Mouse (Mus musculus) limb, embryonic 11.5 days (tissue): ENCODE results near the gene Trmt61a. TPM values are rescaled to one million over a fixed set of nuclear protein-coding genes. Genes with fewer than 3 reads are reported as not detected.
A peak's percentile ranks its signal among the peaks of the same experiment; 100 is the strongest.

Source experiments
- ATAC-seq: fragments of 200-750 bp; cut with Nextera tagmentation; 2 replicates; pipeline ENCODE4 v1.8.0; 2017; ENCODE audit warnings: low read depth; ENCODE audit not compliant: insufficient number of reproducible peaks, low FRiP score, low TSS enrichment
- DNase-seq: peaks from one replicate; pipeline ENCODE4 v3.0.0-alpha.2; 2015; ENCODE audit warnings: low spot score
- H3K27ac ChIP-seq: fragments of 300-500 bp; sonication (generic); replicated peaks from 2 replicates; pipeline ENCODE4 v1.5.1; 2014; ENCODE audit warnings: low read depth, mild to moderate bottlenecking, low read length
- H3K27me3 ChIP-seq: fragments of 300-500 bp; sonication (generic); 2 replicates; pipeline ENCODE4 v1.6.1; 2014; ENCODE audit warnings: mild to moderate bottlenecking, low read length, mixed read lengths; ENCODE audit not compliant: control insufficient read depth, insufficient read depth
- H3K36me3 ChIP-seq: fragments of 300-500 bp; sonication (generic); 2 replicates; pipeline ENCODE4 v1.6.1; 2014; ENCODE audit warnings: mild to moderate bottlenecking, low read length, moderate library complexity, mixed read lengths; ENCODE audit not compliant: control insufficient read depth, insufficient read depth
- H3K4me1 ChIP-seq: fragments of 300-500 bp; sonication (generic); 2 replicates; pipeline ENCODE4 v1.6.1; 2014; ENCODE audit warnings: low read length, mixed read lengths; ENCODE audit not compliant: control insufficient read depth, insufficient read depth
- H3K4me2 ChIP-seq: fragments of 300-500 bp; sonication (generic); 2 replicates; pipeline ENCODE4 v1.6.1; 2014; ENCODE audit warnings: low read depth, mild to moderate bottlenecking, moderate library complexity; ENCODE audit not compliant: severe bottlenecking
- H3K4me3 ChIP-seq: fragments of 300-500 bp; sonication (generic); 2 replicates; pipeline ENCODE4 v1.5.1; 2014; ENCODE audit warnings: low read depth, low read length
- H3K9ac ChIP-seq: fragments of 300-500 bp; sonication (generic); 2 replicates; pipeline ENCODE4 v1.6.1; 2014; ENCODE audit warnings: mild to moderate bottlenecking, low read length
- H3K9me3 ChIP-seq: fragments of 300-500 bp; sonication (generic); 2 replicates; pipeline ENCODE4 v1.6.1; 2016; ENCODE audit warnings: low read length; ENCODE audit not compliant: control insufficient read depth
- WGBS: fragments of 180-500 bp; shearing (Covaris S2); extraction: QIAGEN DNeasy Blood & Tissue Kit; methylation state at CpG from one replicate; pipeline ENCODE4 v1.1.7; 2014; 5-methylcytosine and 5-hydroxymethylcytosine counted together
- polyA plus RNA-seq: library from polyadenylated mRNA; unstranded; fragments of >200 nt; fragmentation: Nextera tagmentation; extraction: Ambion mirVana; gene quantifications from 2 replicates; pipeline ENCODE4 v1.2.1, GENCODE M21; 2014

Trmt61a gene
- polyA plus RNA-seq, 1 experiment from 2014 or later: 7.4 TPM

DNA sequence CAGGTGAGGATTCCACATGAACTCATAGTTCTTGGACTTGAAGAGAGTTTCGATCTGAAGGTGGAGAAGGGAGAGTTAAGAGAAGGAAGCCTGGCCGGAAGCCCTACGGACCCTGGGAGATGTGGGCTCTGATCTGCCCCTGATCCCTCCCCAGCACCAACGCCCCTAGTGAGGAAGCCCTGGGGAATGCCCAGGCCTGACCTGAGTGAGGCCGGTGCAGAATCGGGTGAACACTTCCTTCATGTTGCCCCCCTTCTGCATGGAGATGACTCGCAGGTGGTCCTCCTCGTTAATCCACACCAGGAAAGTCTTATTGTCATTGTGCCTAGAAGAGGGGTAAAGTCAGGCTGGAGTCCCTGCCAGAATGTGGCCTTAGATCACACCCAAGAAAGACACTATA lies 7.9 kb upstream of the Trmt61a start:
- DNase-seq (no peak), ATAC-seq (no peak)
- WGBS: 50% methylated on average over 8 of the region's 8 CpGs
- no peak overlapping the region for H3K4me2 ChIP-seq
- no peak overlapping the region for H3K27ac ChIP-seq
- no peaks in the 10 kb centered on the region for H3K9me3 ChIP-seq
- H3K36me3 ChIP-seq: no peaks in the 10 kb centered on the region
- H3K27me3 ChIP-seq: peaks cover 47% of the 10 kb centered on the region
- no peak overlapping the region for H3K4me3 ChIP-seq
- H3K9ac ChIP-seq: no peak overlapping the region
- peaks cover 21% of the 10 kb centered on the region for H3K4me1 ChIP-seq

DNA sequence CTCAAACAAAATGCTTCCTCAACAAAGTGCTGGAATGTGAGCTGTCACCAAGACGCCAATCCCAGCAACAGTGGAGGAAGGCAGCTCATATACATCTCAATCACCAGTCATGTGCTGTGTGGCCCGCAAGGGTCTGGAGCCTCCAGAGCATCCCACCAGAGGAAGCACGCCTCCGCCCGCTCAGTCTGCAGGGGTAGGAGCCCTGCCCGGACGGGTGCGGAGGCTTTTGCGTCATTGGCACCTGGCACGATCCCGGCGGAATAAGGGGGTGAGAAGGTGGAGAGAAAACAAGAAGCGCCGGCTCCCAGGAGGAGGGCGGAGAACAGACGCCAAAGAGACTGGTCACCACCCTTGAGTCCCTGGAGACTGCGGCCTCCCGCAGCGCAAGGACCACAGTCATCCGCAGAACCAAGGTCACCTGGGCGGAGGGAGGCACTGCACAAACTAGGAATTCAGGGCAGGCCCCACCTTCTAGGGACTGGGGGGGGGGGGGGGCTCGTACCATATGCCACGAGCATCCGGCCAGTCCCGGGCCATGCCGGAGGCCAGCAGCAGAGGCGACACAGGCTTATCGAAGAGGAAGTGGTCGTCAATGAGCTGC lies 7.4 kb upstream of the Trmt61a start:
- DNase-seq (peak; percentile 43), ATAC-seq (no peak)
- Histone ChIP-seq H3K27me3 (peaks cover 47% of the 10 kb centered on the region), H3K36me3 (no peaks in the 10 kb centered on the region), H3K9me3 (no peaks in the 10 kb centered on the region), H3K4me3 (peak overlapping the region; percentile 48), H3K4me1 (peaks cover 21% of the 10 kb centered on the region), H3K9ac (no peak overlapping the region), H3K4me2 (peak overlapping the region; percentile 95), H3K27ac (no peak overlapping the region)
- 5% methylated on average over 29 of the region's 29 CpGs for WGBS

DNA sequence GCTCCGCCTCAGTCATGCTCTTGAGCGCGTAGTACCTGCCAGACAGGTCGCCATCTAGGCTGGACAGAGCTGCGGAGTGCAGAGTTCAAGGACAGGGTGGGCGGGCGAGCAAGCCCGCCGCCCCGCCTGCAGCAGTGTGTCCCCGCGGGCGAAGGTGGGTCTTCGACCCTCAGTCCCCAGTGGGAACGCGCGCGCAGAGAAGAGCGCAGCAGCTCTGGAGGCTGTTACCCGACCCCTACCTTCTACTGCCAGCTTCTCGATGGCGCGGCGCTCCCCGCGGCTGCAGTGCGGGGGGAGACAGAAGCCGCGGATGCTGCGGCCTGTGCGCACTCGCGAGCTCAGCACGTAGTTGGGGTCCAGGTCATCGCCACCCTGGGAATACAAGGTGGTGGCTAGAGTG lies 6.9 kb upstream of the Trmt61a start:
- peaks cover 47% of the 10 kb centered on the region for H3K27me3 ChIP-seq
- peak overlapping the region; percentile 40; the same call in 1 of the 2 replicates for H3K9ac ChIP-seq
- no peak overlapping the region for H3K27ac ChIP-seq
- ATAC-seq (no peak), DNase-seq (peak; percentile 49)
- H3K4me1 ChIP-seq: peaks cover 21% of the 10 kb centered on the region
- no peaks in the 10 kb centered on the region for H3K9me3 ChIP-seq
- no peaks in the 10 kb centered on the region for H3K36me3 ChIP-seq
- H3K4me2 ChIP-seq: peak overlapping the region; percentile 95
- WGBS: 1% methylated on average over 35 of the region's 35 CpGs
- H3K4me3 ChIP-seq: peak overlapping the region; percentile 48

DNA sequence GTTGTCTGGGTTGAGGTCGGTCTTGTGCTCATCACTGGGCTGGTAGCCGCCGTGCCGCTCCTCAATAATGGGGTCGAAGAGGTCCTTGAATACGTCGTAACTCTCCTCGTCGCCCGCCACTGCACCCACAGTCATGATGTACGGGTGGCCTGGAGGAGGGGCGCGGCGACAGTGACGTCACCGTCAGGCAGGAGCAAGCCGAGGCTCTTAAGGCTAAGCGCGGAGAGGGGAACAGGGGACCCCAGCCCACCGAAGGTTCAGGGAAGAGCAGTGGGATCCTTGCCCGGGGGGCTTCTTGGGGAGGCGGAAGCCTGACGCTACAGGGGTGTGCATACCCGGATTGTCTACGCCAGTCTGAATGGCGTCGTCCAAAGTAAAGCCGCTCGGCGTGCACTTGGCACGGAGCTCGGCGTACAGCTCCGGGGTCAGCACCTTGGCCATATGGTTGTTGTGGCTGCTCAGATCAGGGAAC lies 6.4 kb upstream of the Trmt61a start:
- H3K4me2 ChIP-seq: peak overlapping the region; percentile 95
- no peak overlapping the region for H3K27ac ChIP-seq
- WGBS: under 1% methylated on average over 34 of the region's 34 CpGs
- no peaks in the 10 kb centered on the region for H3K36me3 ChIP-seq
- H3K27me3 ChIP-seq: peaks cover 47% of the 10 kb centered on the region
- H3K9ac ChIP-seq: 0 out of 2 replicates have a peak overlapping the region, but pooled peaks have one; percentile 9
- ATAC-seq (no peak; the same call in 1 of the 2 replicates), DNase-seq (peak; percentile 67)
- H3K9me3 ChIP-seq: no peaks in the 10 kb centered on the region
- H3K4me3 ChIP-seq: peak overlapping the region; percentile 48
- H3K4me1 ChIP-seq: peaks cover 21% of the 10 kb centered on the region

DNA sequence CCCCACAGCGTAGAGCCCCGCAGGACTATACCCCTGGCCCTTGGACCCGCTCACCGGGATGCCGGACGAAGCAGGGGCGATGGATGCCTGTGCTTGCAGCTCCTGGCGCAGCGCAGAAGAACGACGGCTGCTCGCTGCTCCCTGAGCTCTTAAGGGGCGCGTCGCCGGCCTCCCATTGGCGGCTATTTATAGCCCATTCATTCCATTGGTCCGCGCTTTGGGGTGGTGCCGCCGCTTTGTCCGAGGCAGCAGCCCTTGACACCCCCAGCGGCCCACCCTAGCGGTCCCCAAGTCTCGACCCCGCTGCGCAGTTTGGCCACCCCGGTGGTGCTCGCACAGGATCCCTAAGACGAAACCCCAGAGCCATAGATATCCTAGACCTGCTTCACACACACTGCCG lies 5.7 kb upstream of the Trmt61a start, which contains the start of gene Ckb:
TSS of gene Ckb (minus strand) at position 163 of the 400 bp plus-strand sequence.
- Histone ChIP-seq H3K27me3 (peaks cover 47% of the 10 kb centered on the region), H3K4me2 (peak within 1 kb of the TSS; percentile 95), H3K36me3 (no peaks in the 10 kb centered on the region), H3K27ac (no peak within 1 kb of the TSS), H3K9me3 (no peaks in the 10 kb centered on the region), H3K9ac (peak within 1 kb of the TSS; percentile 56), H3K4me3 (peak within 1 kb of the TSS; percentile 48), H3K4me1 (peaks cover 21% of the 10 kb centered on the region)
- under 1% methylated on average over 31 of the region's 31 CpGs for WGBS
- ATAC-seq: peak; percentile 24; the same call in 1 of the 2 replicates
- DNase-seq: peak; percentile 80

DNA sequence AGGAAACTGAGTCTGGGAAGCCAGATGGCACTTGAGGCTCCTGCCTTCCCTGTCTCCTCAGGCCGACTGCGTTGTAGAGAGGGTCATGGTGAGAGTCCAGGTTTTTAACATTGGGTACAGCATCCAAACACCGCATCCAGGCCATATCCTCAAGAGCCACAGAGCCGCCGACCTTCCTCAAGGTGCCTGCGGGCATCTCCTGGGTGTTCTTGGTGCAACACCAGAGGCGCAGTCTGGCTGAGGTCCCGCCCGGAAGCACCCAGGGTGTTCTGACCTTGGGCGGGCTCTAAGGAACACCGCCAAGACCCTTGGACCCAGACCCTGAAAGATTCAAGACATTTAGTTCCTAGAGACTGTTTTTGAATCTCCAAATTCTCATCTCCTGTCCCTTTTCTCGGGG lies 5.3 kb upstream of the Trmt61a start:
- no peaks in the 10 kb centered on the region for H3K36me3 ChIP-seq
- H3K27me3 ChIP-seq: peaks cover 47% of the 10 kb centered on the region
- ATAC-seq: no peak
- H3K4me3 ChIP-seq: peak overlapping the region; percentile 48
- WGBS: 12% methylated on average over 12 of the region's 12 CpGs
- H3K9me3 ChIP-seq: no peaks in the 10 kb centered on the region
- H3K4me2 ChIP-seq: peak overlapping the region; percentile 95
- H3K9ac ChIP-seq: peak overlapping the region; percentile 32; the same call in 1 of the 2 replicates
- no peak for DNase-seq
- no peak overlapping the region for H3K27ac ChIP-seq
- peaks cover 21% of the 10 kb centered on the region for H3K4me1 ChIP-seq

- H3K4me1 ChIP-seq: peaks cover 27% of the 10 kb centered on the region
- H3K9ac ChIP-seq: no peak overlapping the region
- H3K27me3 ChIP-seq: peaks cover 43% of the 10 kb centered on the region
- no peak for ATAC-seq
- DNase-seq: no peak
- no peak overlapping the region for H3K27ac ChIP-seq
- H3K4me3 ChIP-seq: no peak overlapping the region
- no peak overlapping the region for H3K4me2 ChIP-seq
- H3K9me3 ChIP-seq: no peaks in the 10 kb centered on the region
- 62% methylated on average over 2 of the region's 2 CpGs for WGBS
- no peaks in the 10 kb centered on the region for H3K36me3 ChIP-seq
These were observed 2.9 kb upstream of the Trmt61a start for GRCm38 (mm10) chr12:111674850-111675486.

- DNase-seq: no peak
These were observed 1.9 kb upstream of the Trmt61a start for GRCm38 (mm10) chr12:111675797-111676580.

More at GRCm38 (mm10) chr12:111675797-111676580, 1.9 kb upstream of the Trmt61a start:
- H3K4me1 ChIP-seq: peaks cover 21% of the 10 kb centered on the region
- ATAC-seq: no peak
- 0 out of 2 replicates have a peak, but pooled peaks cover under 1% of the 10 kb centered on the region for H3K36me3 ChIP-seq
- no peaks in the 10 kb centered on the region for H3K9me3 ChIP-seq
- no peak overlapping the region for H3K27ac ChIP-seq
- no peak overlapping the region for H3K4me3 ChIP-seq
- 74% methylated on average over 6 of the region's 6 CpGs for WGBS
- peaks cover 32% of the 10 kb centered on the region for H3K27me3 ChIP-seq
- H3K9ac ChIP-seq: no peak overlapping the region
- no peak overlapping the region for H3K4me2 ChIP-seq
